Mouse (Mus musculus): Measurements from ENCODE around the gene Ppp1cb.

DNA sequence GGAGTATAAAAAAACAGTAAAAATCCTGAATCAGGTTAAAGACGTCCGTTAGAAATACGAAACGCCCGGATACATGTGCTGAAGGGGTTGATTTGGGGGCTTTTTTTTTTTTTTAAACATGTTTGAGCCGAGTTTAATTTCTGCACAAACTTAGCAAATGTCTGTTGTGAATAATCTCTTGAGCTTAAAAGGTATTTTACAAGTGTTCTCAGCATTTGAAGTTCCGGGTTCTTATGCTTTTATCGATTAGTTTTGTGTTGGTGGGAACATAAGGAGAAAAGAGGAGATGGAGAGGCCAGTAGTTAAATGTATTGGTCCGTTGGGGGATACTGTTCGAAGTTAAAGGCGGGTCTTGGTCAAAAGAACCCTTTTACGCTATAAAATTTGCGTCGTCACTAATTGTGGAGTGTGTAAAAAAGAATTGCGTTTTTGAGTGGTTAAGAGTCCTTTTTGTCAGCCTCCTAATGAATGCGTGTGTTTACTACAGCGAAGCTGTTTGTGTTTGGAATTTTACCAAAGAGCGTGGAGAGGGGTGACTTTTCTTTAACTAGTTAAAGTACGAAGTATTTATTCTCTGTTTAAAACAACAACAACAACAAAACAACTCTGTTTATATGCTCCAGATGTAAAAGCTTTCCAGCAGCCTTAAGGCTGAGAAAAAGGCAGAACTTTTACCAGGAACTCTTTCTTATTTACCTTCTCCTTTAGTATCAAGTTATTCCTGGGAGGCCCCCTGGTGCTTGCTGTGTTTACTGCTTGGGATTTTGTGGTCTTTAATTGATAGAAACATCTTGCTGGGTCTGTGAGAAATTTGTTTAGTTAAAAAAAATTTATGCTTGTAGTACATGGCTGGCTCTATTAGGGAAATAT lies 1.5 kb downstream of the Ppp1cb start:
- TF ChIP-seq CTCF (IDR thresholded peaks at IDR 0.05; ENCODE audit: low read depth, low read length) (no peak), GATA1 (IDR thresholded peaks at IDR 0.05; ENCODE audit: borderline replicate concordance, low read length) (no peak)
